Mouse (Mus musculus) C2C12 (cell line): ENCODE measurements at regions not wholly inside any gene's neighbourhood (a gene's known extent, or its start where the extent isn't known, plus 50 kb on each side); places are given as distances from the start of the nearest gene placed in this dataset.

ENCODE experiments used
- CTCF ChIP-seq: IDR thresholded peaks from one replicate; pipeline ENCODE4 v1.5.1; 2011; ENCODE audit not compliant: control insufficient read depth, insufficient read depth, insufficient read length
- MAX ChIP-seq: IDR thresholded peaks from one replicate; pipeline ENCODE4 v1.6.1; 2011; ENCODE audit warnings: mild to moderate bottlenecking, control low read depth
- USF1 ChIP-seq: IDR thresholded peaks from one replicate; pipeline ENCODE4 v1.6.1; 2011; ENCODE audit warnings: low read depth, mild to moderate bottlenecking, control low read depth, moderate library complexity

GRCm38 (mm10) chr2:116652106-116652505, 226.4 kb upstream of the Tmco5 start:
- TF ChIP-seq CTCF: no peak
- no peak for TF ChIP-seq USF1
- TF ChIP-seq MAX: no peak
